In the genomic region with DNA sequence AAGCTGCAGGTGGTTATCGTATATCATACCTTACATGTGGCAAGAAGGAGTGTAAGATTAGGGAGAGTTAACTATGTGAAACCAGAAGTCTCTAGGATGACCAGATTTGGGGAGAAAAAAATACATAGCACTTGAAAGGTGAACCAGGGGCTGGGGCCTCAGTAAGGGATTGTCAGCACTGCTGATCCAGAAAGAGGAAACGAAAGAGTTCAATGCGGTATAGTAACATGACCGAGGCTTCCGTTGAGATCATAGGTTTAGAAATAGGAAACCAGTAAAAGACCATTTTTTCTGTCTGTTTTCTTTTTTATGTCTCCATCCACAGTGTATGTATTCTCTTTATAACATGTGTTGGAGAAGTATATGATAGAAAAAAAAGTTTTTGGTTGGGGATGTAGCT, we compare ENCODE assay signal across 1 mouse cellular context.
TF ChIP-seq lines count a peak whose summit lies in the region.

No protein-coding gene starts in this region.

TF ChIP-seq in CH12.LX, 34 proteins besides CTCF, POLR2A, EP300 and RAD21 (continued from another document):
- no peak for TF ChIP-seq USF1 (IDR thresholded peaks at IDR 0.05; ENCODE audit: low read depth, low read length)
- TF ChIP-seq ZNF384 (IDR thresholded peaks at IDR 0.05; ENCODE audit: low read depth, low read length) = peak; percentile 95
- peak; percentile 92 for TF ChIP-seq TCF12 (IDR thresholded peaks at IDR 0.05; ENCODE audit: low read depth, low read length)
- peak; percentile 100 for TF ChIP-seq JUN (IDR thresholded peaks at IDR 0.05; ENCODE audit: insufficient read depth, low read depth, low read length)
- no peak for TF ChIP-seq CHD1 (IDR thresholded peaks at IDR 0.05; ENCODE audit: low read depth, low read length)
- peak; percentile 71; the same call in 1 of the 2 replicates for TF ChIP-seq SIN3A (IDR thresholded peaks at IDR 0.05; ENCODE audit: low read length)
- TF ChIP-seq MYC (IDR thresholded peaks at IDR 0.05; ENCODE audit: low read depth, low read length) = peak; percentile 85
- TF ChIP-seq GABPA (IDR thresholded peaks at IDR 0.05; ENCODE audit: insufficient replicate concordance, low read depth, low read length) = no peak
- TF ChIP-seq KAT2A (IDR thresholded peaks at IDR 0.05; ENCODE audit: insufficient replicate concordance, low read length) = 0 out of 2 replicates have a peak, but pooled peaks have one; percentile 55
- TF ChIP-seq NRF1 (IDR thresholded peaks at IDR 0.05; ENCODE audit: low read depth, low read length) = no peak
- no peak for TF ChIP-seq ZKSCAN1 (IDR thresholded peaks at IDR 0.05; ENCODE audit: borderline replicate concordance, low read depth, low read length)
- peak; percentile 90 for TF ChIP-seq CHD2 (IDR thresholded peaks at IDR 0.05; ENCODE audit: low read length)
- peak; percentile 60; the same call in 1 of the 2 replicates for TF ChIP-seq MAX (IDR thresholded peaks at IDR 0.05; ENCODE audit: low read length)
- TF ChIP-seq PAX5 (IDR thresholded peaks at IDR 0.05; ENCODE audit: low read length) = no peak
- peak; percentile 78; the same call in 1 of the 2 replicates for TF ChIP-seq RCOR1 (conservative IDR thresholded peaks at IDR 0.05; ENCODE audit: low read depth, low read length)
- TF ChIP-seq HCFC1 (IDR thresholded peaks at IDR 0.05; ENCODE audit: low read depth, low read length) = peak; percentile 41; the same call in 1 of the 2 replicates
- TF ChIP-seq JUND (conservative IDR thresholded peaks at IDR 0.05; ENCODE audit: low read depth, low read length) = peak; percentile 93
- TF ChIP-seq POLR2AphosphoS2 (IDR thresholded peaks at IDR 0.05; ENCODE audit: low read depth, low read length) = no peak
- peak; percentile 98 for TF ChIP-seq IRF4 (IDR thresholded peaks at IDR 0.05; ENCODE audit: low read depth, low read length)
- TF ChIP-seq ZMIZ1 (IDR thresholded peaks at IDR 0.05; ENCODE audit: low read depth, low read length) = 0 out of 2 replicates have a peak, but pooled peaks have one; percentile 24
